Mouse (Mus musculus) lung, adult 18-20 months (tissue): ENCODE measurements at regions not wholly inside any gene's neighbourhood (a gene's known extent, or its start where the extent isn't known, plus 50 kb on each side); places are given as distances from the start of the nearest gene placed in this dataset.

Experiments
- DNase-seq, 2 experiments: peaks; one replicate each; pipeline ENCODE4 v3.0.0; 2022; ENCODE audit warnings: mixed read lengths in 2 of 2

GRCm38 (mm10) chr11:45058658-45059057, 441.5 kb downstream of the Ebf1 start:
- no peak for DNase-seq

- DNase-seq = no peak
Measured at GRCm38 (mm10) chr11:45066592-45066991, 449.5 kb downstream of the Ebf1 start.

GRCm38 (mm10) chr11:45070280-45070679, 453.2 kb downstream of the Ebf1 start:
- no peak for DNase-seq

GRCm38 (mm10) chr11:45071195-45071594, 454.1 kb downstream of the Ebf1 start:
- peak in 1 of 2 experiments; percentile 3 for DNase-seq

- DNase-seq = no peak
Measured at GRCm38 (mm10) chr11:45084506-45085037, 467.5 kb downstream of the Ebf1 start.

- no peak for DNase-seq
Measured at GRCm38 (mm10) chr11:45085145-45085544, 468.0 kb downstream of the Ebf1 start.

- no peak for DNase-seq
Measured at GRCm38 (mm10) chr11:45087186-45087915, 470.2 kb downstream of the Ebf1 start.

- DNase-seq = no peak
Measured at GRCm38 (mm10) chr11:45088286-45088685, 471.2 kb downstream of the Ebf1 start.

GRCm38 (mm10) chr11:45089561-45089960, 472.4 kb downstream of the Ebf1 start:
- no peak for DNase-seq

- DNase-seq = peak; percentile 7 to 13
Measured at GRCm38 (mm10) chr11:45103498-45104336, 486.6 kb downstream of the Ebf1 start.

- DNase-seq = peak; percentile 2 to 10
Measured at GRCm38 (mm10) chr11:45116702-45117101, 499.6 kb downstream of the Ebf1 start.

- DNase-seq = no peak
Measured at GRCm38 (mm10) chr11:45123276-45123675, 506.2 kb downstream of the Ebf1 start.

GRCm38 (mm10) chr11:45136781-45137180, 519.7 kb downstream of the Ebf1 start:
- DNase-seq = no peak

GRCm38 (mm10) chr11:45138351-45138975, 521.3 kb downstream of the Ebf1 start:
- no peak for DNase-seq

GRCm38 (mm10) chr11:45140490-45140889, 523.4 kb downstream of the Ebf1 start:
- no peak for DNase-seq

GRCm38 (mm10) chr11:45154070-45154469, 537.0 kb downstream of the Ebf1 start:
- DNase-seq = no peak

- DNase-seq = no peak
Measured at GRCm38 (mm10) chr11:45154497-45154896, 537.4 kb downstream of the Ebf1 start.

GRCm38 (mm10) chr11:45155782-45156181, 538.7 kb downstream of the Ebf1 start:
- peak in 1 of 2 experiments; percentile 4 for DNase-seq

GRCm38 (mm10) chr11:45158282-45158681, 541.2 kb downstream of the Ebf1 start:
- DNase-seq = no peak

- DNase-seq = peak in 1 of 2 experiments; percentile 1
Measured at GRCm38 (mm10) chr11:45160871-45161270, 543.8 kb downstream of the Ebf1 start.

GRCm38 (mm10) chr11:45173546-45173945, 556.4 kb downstream of the Ebf1 start:
- no peak for DNase-seq

- no peak for DNase-seq
Measured at GRCm38 (mm10) chr11:45174071-45174470, 557.0 kb downstream of the Ebf1 start.
